Mouse (Mus musculus) liver, postnatal 0 days (tissue): ENCODE data around the gene Rgs12.

ENCODE experiments used
- CTCF ChIP-seq: sonication (generic); IDR thresholded peaks from 2 replicates; pipeline ENCODE4 v1.5.1; 2016; ENCODE audit warnings: antibody characterized with exemption, low read depth
- EP300 ChIP-seq: IDR thresholded peaks from 2 replicates; pipeline ENCODE4 v1.6.1; 2016; ENCODE audit warnings: antibody characterized with exemption, low read depth, mild to moderate bottlenecking

DNA sequence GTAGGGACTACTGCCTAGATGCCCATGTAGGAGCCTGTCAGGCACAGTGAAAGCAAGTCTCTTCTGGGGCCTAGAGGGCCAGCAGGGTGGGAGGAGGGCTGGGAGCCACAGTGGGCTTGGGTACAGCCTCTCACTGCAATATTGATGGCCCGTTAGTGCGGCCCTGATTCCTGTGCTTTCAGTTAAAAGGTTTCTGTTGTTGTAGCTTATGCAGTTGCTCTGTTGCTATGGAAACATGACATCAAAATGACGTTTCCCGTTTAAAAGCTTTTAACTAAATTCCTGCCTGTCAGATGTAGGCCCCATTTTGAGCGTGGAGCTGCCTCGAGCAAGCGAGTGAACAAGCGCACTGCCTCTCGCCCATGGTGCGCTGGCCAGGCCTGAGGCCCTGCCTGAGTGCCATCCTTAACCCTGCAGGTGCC lies 32.0 kb upstream of the Rgs12 start:
- no peak for TF ChIP-seq CTCF
- no peak for TF ChIP-seq EP300
